21 mouse cellular contexts compared by ENCODE assay signal in the genomic region with DNA sequence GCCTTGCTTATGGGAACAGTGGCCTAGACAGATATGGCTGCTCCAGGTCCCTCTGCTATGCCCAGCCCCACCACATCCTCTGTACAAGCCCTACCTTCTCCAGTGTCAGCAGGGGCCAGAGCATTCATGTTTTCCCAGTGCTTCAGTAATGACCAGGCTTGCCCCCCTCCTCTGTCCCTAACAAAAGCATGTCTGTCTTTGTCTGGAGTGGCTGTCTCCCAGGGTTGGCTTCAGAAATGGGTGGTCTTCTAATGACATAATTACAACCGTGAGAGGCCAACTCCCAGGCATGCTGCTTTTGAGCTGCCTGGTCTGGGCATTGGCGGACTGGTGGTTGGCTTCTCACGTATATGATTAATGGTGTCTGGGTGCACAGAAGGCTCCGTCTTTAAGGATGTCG. TPM values are rescaled to one million over a fixed set of nuclear protein-coding genes. Genes with fewer than 3 reads are reported as not detected.
"Had no signal": no experiment of that assay in that cellular context is flagged by ENCODE, and none has a peak within 500 bp of the region (broad histone marks: within the 10 kb centered on the region; RNA-seq: fewer than 3 reads in every experiment).

No protein-coding gene starts in this region.

- H3K9me3 ChIP-seq: liver, embryonic 15.5 days; lung, embryonic 15.5 days; megakaryocyte, embryonic 14.5 days; midbrain, embryonic 10.5 days; midbrain, embryonic 12.5 days; neural tube, embryonic 12.5 days; stomach, embryonic 15.5 days had no signal

- H3K4me3 ChIP-seq: liver, embryonic 15.5 days; lung, embryonic 15.5 days; megakaryocyte, embryonic 14.5 days; midbrain, embryonic 10.5 days; midbrain, embryonic 12.5 days; neural tube, embryonic 12.5 days; stomach, embryonic 15.5 days had no signal

- H3K9ac ChIP-seq: liver, embryonic 15.5 days; liver, postnatal 0 days; lung, embryonic 15.5 days; midbrain, embryonic 12.5 days; neural tube, embryonic 12.5 days; stomach, embryonic 15.5 days had no signal

- H3K4me2 ChIP-seq: liver, embryonic 15.5 days; lung, embryonic 15.5 days; midbrain, embryonic 12.5 days; neural tube, embryonic 12.5 days; stomach, embryonic 15.5 days had no signal

- H3K27me3 ChIP-seq: liver, embryonic 15.5 days; lung, embryonic 15.5 days; midbrain, embryonic 12.5 days; neural tube, embryonic 12.5 days; stomach, embryonic 15.5 days had no signal

- H3K4me1 ChIP-seq: liver, embryonic 15.5 days had no signal

- DNase-seq: liver, postnatal 0 days; lung, adult 2 months; lung, postnatal 14 days; lung, postnatal 36 days; midbrain, embryonic 14.5 days; right cerebral cortex, postnatal 14 days; thymus, adult 2 months; thymus, postnatal 25 days; thymus, postnatal 4 days had no signal

- ATAC-seq: liver, postnatal 0 days; lung, postnatal 0 days; midbrain, embryonic 16.5 days had no signal

- H3K27ac ChIP-seq: liver, embryonic 15.5 days; lung, embryonic 15.5 days; macrophage; midbrain, embryonic 10.5 days; midbrain, embryonic 12.5 days; neural tube, embryonic 12.5 days; stomach, embryonic 15.5 days; stomach, postnatal 0 days had no signal

- H3K36me3 ChIP-seq: liver, embryonic 15.5 days; lung, embryonic 15.5 days; midbrain, embryonic 10.5 days; midbrain, embryonic 12.5 days; neural tube, embryonic 12.5 days; stomach, embryonic 15.5 days had no signal

RNA-seq across cellular contexts. Expression of gene Megf6, which starts 31.0 kb away (rescaled TPM):
- total RNA-seq: neutrophil, adult 5-6 weeks had no signal
- polyA plus RNA-seq: macrophage had no signal
